Mouse (Mus musculus) CH12.LX (cell line): ENCODE data around the gene Tacc2. TPM values are rescaled to one million over a fixed set of nuclear protein-coding genes. Genes with fewer than 3 reads are reported as not detected.
A peak's percentile ranks its signal among the peaks of the same experiment; 100 is the strongest.
"Not testable (repeated sequence)": the region's sequence is repeated elsewhere in the genome, so short reads cannot be mapped to it uniquely, and the experiment has no call there.

Experiments
- DNase-seq: peaks from one replicate; pipeline ENCODE4 v3.0.0-alpha.2; 2013; ENCODE audit errors: extremely low read depth
- H3K27ac ChIP-seq: 2 replicates; pipeline ENCODE4 v1.5.1; 2012; ENCODE audit warnings: low read depth, mild to moderate bottlenecking, control low read depth, moderate library complexity; ENCODE audit not compliant: insufficient read depth
- H3K27me3 ChIP-seq: replicated peaks from 2 replicates; pipeline ENCODE3; 2012; ENCODE audit warnings: inconsistent platforms
- H3K36me3 ChIP-seq, 2 experiments: replicated peaks in 1 of 2; 2 replicates each; pipeline versions ENCODE3 to v1.6.1; 2012; ENCODE audit warnings: inconsistent platforms in 1 of 2, low read length in 1 of 2, mild to moderate bottlenecking in 1 of 2, mixed read lengths in 1 of 2, moderate library complexity in 1 of 2; ENCODE audit not compliant: control insufficient read depth in 1 of 2, insufficient read depth in 1 of 2
- H3K4me1 ChIP-seq, 2 experiments: 2 replicates each; pipeline ENCODE4 v1.6.1; 2012; ENCODE audit warnings: inconsistent platforms in 1 of 2, moderate library complexity in 1 of 2; ENCODE audit not compliant: insufficient read depth in 2 of 2, control insufficient read depth in 1 of 2
- H3K4me2 ChIP-seq: 2 replicates; pipeline ENCODE4 v1.6.1; 2012; ENCODE audit warnings: low read depth, mild to moderate bottlenecking, control low read depth; ENCODE audit not compliant: poor library complexity, insufficient read depth, severe bottlenecking
- H3K4me3 ChIP-seq, 3 experiments: fragments of 150-350 bp in 1 of 3; sonication (generic) in 1 of 3; replicated peaks in 1 of 3; 2 replicates each; pipeline versions ENCODE3 to v1.5.1; 2011 to 2012; ENCODE audit warnings: low read depth in 2 of 3, low read length in 2 of 3, mild to moderate bottlenecking in 2 of 3, moderate library complexity in 2 of 3, control low read depth in 1 of 3, improper control_type of control experiment in 1 of 3, inconsistent platforms in 1 of 3, mixed read lengths in 1 of 3; ENCODE audit not compliant: poor library complexity in 1 of 3
- H3K79me2 ChIP-seq: replicated peaks from 2 replicates; pipeline ENCODE4 v1.6.1; 2012; ENCODE audit warnings: mild to moderate bottlenecking, moderate library complexity; ENCODE audit not compliant: control insufficient read depth, poor library complexity, insufficient read depth, severe bottlenecking; ENCODE audit errors: extremely low read depth
- H3K9ac ChIP-seq: 2 replicates; pipeline ENCODE4 v1.6.1; 2012; ENCODE audit warnings: low read depth, mild to moderate bottlenecking, control low read depth, moderate library complexity; ENCODE audit not compliant: insufficient read depth
- H3K9me3 ChIP-seq: replicated peaks from 2 replicates; pipeline ENCODE3; 2012; ENCODE audit warnings: low read length, inconsistent platforms, mixed read lengths
- CTCF ChIP-seq, 2 experiments: IDR thresholded peaks in 1 of 2; conservative IDR thresholded peaks in 1 of 2; 2 replicates each; pipeline ENCODE4 v1.5.1; 2011 to 2012; ENCODE audit warnings: low read depth in 2 of 2, low read length in 2 of 2, improper control_type of control experiment in 1 of 2, inconsistent platforms in 1 of 2, mild to moderate bottlenecking in 1 of 2, moderate library complexity in 1 of 2
- ELF1 ChIP-seq: IDR thresholded peaks from 2 replicates; pipeline ENCODE4 v1.6.1; 2014; ENCODE audit warnings: low read depth, mild to moderate bottlenecking, inconsistent platforms, low read length, improper control_type of control experiment
- EP300 ChIP-seq: IDR thresholded peaks from 2 replicates; pipeline ENCODE4 v1.6.1; 2011; ENCODE audit warnings: low read length, improper control_type of control experiment
- ETS1 ChIP-seq: conservative IDR thresholded peaks from 2 replicates; pipeline ENCODE4 v1.6.1; 2012; ENCODE audit warnings: low read depth, mild to moderate bottlenecking, inconsistent platforms, low read length, improper control_type of control experiment, moderate library complexity
- HCFC1 ChIP-seq: IDR thresholded peaks from 2 replicates; pipeline ENCODE4 v1.6.1; 2012; ENCODE audit warnings: low read depth, mild to moderate bottlenecking, inconsistent platforms, low read length, improper control_type of control experiment
- JUND ChIP-seq: conservative IDR thresholded peaks from 2 replicates; pipeline ENCODE4 v1.6.1; 2011; ENCODE audit warnings: low read depth, low read length, improper control_type of control experiment
- MAFK ChIP-seq: IDR thresholded peaks from 2 replicates; pipeline ENCODE4 v1.6.1; 2011; ENCODE audit warnings: low read length, improper control_type of control experiment; ENCODE audit not compliant: insufficient replicate concordance
- MAX ChIP-seq: IDR thresholded peaks from 2 replicates; pipeline ENCODE4 v1.6.1; 2011; ENCODE audit warnings: low read length, improper control_type of control experiment
- MEF2A ChIP-seq: IDR thresholded peaks from 2 replicates; pipeline ENCODE4 v1.6.1; 2014; ENCODE audit warnings: low read depth, mild to moderate bottlenecking, inconsistent platforms, low read length, improper control_type of control experiment, borderline replicate concordance
- MXI1 ChIP-seq: IDR thresholded peaks from 2 replicates; pipeline ENCODE4 v1.6.1; 2011; ENCODE audit warnings: mild to moderate bottlenecking, low read depth, low read length, improper control_type of control experiment
- MYC ChIP-seq: IDR thresholded peaks from 2 replicates; pipeline ENCODE4 v1.6.1; 2011; ENCODE audit warnings: low read depth, mild to moderate bottlenecking, improper control_type of control experiment, low read length
- PAX5 ChIP-seq: IDR thresholded peaks from 2 replicates; pipeline ENCODE4 v1.6.1; 2012; ENCODE audit warnings: low read length, inconsistent platforms, mixed read lengths
- RAD21 ChIP-seq: IDR thresholded peaks from 2 replicates; pipeline ENCODE4 v1.6.1; 2011; ENCODE audit warnings: low read depth, mild to moderate bottlenecking, low read length, improper control_type of control experiment, moderate library complexity
- RCOR1 ChIP-seq: conservative IDR thresholded peaks from 2 replicates; pipeline ENCODE4 v1.6.1; 2012; ENCODE audit warnings: low read depth, mild to moderate bottlenecking, inconsistent platforms, low read length, improper control_type of control experiment
- SMC3 ChIP-seq: IDR thresholded peaks from 2 replicates; pipeline ENCODE4 v1.6.1; 2011; ENCODE audit warnings: low read depth, low read length, improper control_type of control experiment
- TBP ChIP-seq: conservative IDR thresholded peaks from 2 replicates; pipeline ENCODE4 v1.6.1; 2011; ENCODE audit warnings: low read depth, low read length, improper control_type of control experiment
- UBTF ChIP-seq: IDR thresholded peaks from 2 replicates; pipeline ENCODE4 v1.6.1; 2012; ENCODE audit warnings: low read depth, mild to moderate bottlenecking, inconsistent platforms, low read length, improper control_type of control experiment, moderate library complexity
- ZMIZ1 ChIP-seq: IDR thresholded peaks from 2 replicates; pipeline ENCODE4 v1.6.1; 2012; ENCODE audit warnings: low read depth, mild to moderate bottlenecking, inconsistent platforms, low read length, improper control_type of control experiment
- ZNF384 ChIP-seq: IDR thresholded peaks from 2 replicates; pipeline ENCODE4 v1.6.1; 2012; ENCODE audit warnings: low read depth, low read length, improper control_type of control experiment, inconsistent platforms
- dilution Hi-C: fragments of 300-500 bp; cut with MboI; formaldehyde crosslinking; loops from 2 replicates; pipeline ENCODE4 v1.14.3; 2020; ENCODE audit warnings: low sequenced_read_pairs; ENCODE audit not compliant: extremely low pct_unique_long_range_greater_than_20kb, extremely low pct_ligation_motif_present
- in situ Hi-C: fragments of 300-500 bp; cut with MboI; formaldehyde crosslinking; loops from 3 replicates; pipeline ENCODE4 v1.14.3; 2019; ENCODE audit warnings: low sequenced_read_pairs, low pct_ligation_motif_present, low pct_unique_long_range_greater_than_20kb, mixed read lengths
- polyA plus RNA-seq: library from polyadenylated mRNA; unstranded; fragments of >175 nt; gene quantifications from 2 replicates; pipeline ENCODE4 v1.2.1, GENCODE M21; 2012; ENCODE audit warnings: low read depth; ENCODE audit not compliant: insufficient read length
- total RNA-seq, 2 experiments: library from RNA; depleted of rRNA; stranded (reverse); fragments of 300-350 nt in 1 of 2; fragments of >200 nt in 1 of 2; gene quantifications; 2 replicates each; pipeline ENCODE4 v1.2.3; 2012 to 2014

Gene Tacc2
- total RNA-seq (2012; rRNA removed): 0.13 and 0.17 TPM in 2 replicates
- not detected in 2 replicates for total RNA-seq (2014; rRNA removed)
- polyA plus RNA-seq: 0.14 and 0.41 TPM in 2 replicates

DNA sequence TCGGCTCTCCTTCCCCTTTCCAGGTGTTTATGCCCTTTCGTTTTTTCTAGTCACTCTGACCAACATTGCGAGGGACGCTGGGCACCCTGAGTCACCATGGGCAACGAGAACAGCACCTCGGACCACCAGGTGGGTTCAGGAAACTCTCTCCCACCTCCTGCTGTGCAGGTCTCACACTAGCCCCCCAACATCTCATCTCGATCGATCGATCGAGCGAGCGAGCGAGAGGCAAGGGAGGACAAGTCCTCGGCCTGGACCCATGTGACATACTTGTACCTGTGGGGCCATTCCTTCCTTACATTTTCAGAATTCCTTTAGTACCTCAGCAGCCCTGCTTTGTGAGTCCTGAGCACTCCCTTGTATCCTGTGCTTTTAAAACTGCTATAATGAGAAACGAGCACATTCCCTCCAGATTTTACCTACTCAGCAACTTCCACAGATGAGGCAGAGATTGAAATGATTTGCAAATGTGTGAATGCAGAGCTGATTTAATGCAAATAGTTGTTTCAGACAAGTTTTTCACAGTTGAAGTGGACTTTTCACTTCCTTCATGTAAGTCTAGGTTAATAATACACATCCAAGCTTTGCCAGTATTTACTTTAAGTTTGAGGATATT, at the start of gene Tacc2:
Gene Tacc2 (plus strand): TSS at position 51 of the 616 bp plus-strand sequence.
- no peak for TF ChIP-seq HCFC1
- 0 out of 2 replicates have a peak, but pooled peaks have one; percentile 65 for TF ChIP-seq MAFK
- TF ChIP-seq MYC: no peak
- dilution Hi-C loops: no loop called here
- peak within 1 kb of the TSS in 1 of 3 experiments; percentile 48 for H3K4me3 ChIP-seq

DNA sequence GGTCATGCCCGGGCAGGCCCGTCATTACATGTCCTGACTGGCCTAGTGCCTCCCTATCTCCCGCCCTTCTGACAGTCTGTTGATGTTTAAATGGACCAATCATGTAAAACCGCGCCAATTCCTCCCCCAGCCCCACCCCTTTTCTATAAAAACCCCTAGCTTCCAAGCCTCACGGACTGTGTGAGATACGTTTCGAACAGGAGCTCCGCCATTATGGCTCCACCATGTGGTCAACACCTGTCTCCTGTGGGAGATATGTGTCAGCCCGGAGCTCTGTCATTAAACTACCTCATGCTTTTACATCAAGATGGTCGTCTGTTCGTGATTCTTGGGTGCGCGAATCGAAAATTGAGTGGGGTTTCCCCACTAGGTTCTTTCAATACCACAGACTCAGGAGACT, 46.1 kb upstream of the Tacc2 start:
- H3K79me2 ChIP-seq, dilution Hi-C loops, H3K4me2 ChIP-seq, H3K27ac ChIP-seq, H3K9ac ChIP-seq, H3K4me1 ChIP-seq, in situ Hi-C loops, H3K9me3 ChIP-seq, DNase-seq, H3K27me3 ChIP-seq, H3K4me3 ChIP-seq: not testable (repeated sequence)
- H3K36me3 ChIP-seq: peaks cover 28 to 70% of the 10 kb centered on the region in 2 experiments

More for the DNA sequence above, at the start of gene Tacc2:
- H3K36me3 ChIP-seq: no peaks in the 10 kb centered on the region
- H3K9me3 ChIP-seq: peaks cover 5% of the 10 kb centered on the region
- in situ Hi-C loops: no loop called here
- peaks cover 6% of the 10 kb centered on the region for H3K27me3 ChIP-seq
- H3K4me1 ChIP-seq: peaks cover 4 to 22% of the 10 kb centered on the region in 2 experiments
- H3K9ac ChIP-seq: no peak within 1 kb of the TSS
- DNase-seq: no peak
- H3K79me2 ChIP-seq: no peaks in the 10 kb centered on the region
- peak within 1 kb of the TSS; percentile 80 for H3K4me2 ChIP-seq
- H3K27ac ChIP-seq: no peak within 1 kb of the TSS

DNA sequence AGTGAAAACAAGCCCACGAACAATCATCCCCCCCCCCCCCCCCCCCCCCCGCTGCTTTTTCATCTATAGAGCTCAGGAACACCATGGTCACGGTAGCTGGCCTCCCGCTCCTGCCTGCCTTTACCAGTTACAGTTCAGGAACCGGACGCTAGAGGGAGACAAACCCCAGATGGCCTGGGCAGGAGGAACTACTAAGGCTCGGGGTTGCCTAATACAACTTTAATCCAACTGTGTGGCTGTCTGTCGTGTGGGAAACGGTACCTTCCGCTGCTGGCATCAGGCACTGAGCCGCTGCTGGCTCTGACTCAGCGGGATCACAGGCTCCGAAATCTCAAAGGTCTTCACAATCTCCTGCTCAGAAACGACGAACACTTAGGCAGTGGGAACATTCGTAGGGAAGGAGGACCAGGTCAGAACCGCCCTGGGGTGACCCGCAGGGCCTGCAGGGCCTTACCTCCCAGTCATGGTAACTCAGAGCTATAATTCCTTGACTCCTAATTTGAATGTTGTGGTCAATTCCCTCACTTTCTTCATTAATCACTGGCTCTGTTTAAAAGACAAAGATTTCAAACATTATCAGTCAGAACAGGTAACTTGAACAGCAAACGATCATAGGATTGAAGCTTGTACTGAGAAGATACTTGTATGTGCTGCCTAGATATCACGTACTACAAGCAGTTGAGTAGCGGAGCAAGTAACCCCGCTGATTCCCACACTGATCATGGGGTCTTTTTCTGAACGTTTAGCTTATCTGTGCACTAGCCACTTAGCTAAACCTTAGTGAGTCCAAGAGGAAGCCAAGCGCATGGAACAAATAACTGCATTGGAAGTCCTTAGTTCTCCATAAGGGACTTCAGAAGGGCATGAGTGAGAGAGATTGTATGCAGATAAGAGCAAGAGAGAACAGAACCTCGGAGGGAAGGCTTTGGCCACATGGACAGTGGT, 43.6 kb upstream of the Tacc2 start:
- Histone ChIP-seq H3K9ac (no peak overlapping the region), H3K27ac (no peak overlapping the region), H3K4me3 (no peak overlapping the region), H3K79me2 (no peaks in the 10 kb centered on the region), H3K4me2 (no peak overlapping the region), H3K4me1 (peaks cover 0 to 3% of the 10 kb centered on the region in 2 experiments; a peak in 1 of 4 replicates), H3K27me3 (no peaks in the 10 kb centered on the region), H3K36me3 (peaks cover 42 to 84% of the 10 kb centered on the region in 2 experiments), H3K9me3 (peaks cover 5% of the 10 kb centered on the region)
- in situ Hi-C loops: no loop called here
- dilution Hi-C loops: no loop called here
- peak; percentile 76 for DNase-seq
- peak; percentile 43 for TF ChIP-seq RAD21
- TF ChIP-seq CTCF (conservative IDR thresholded peaks at IDR 0.05 in 1 of 2, IDR thresholded peaks at IDR 0.05 in 1 of 2; ENCODE audit: low read depth in 2 of 2, low read length in 2 of 2): peak; percentile 65 to 80
- TF ChIP-seq EP300: no peak
- TF ChIP-seq JUND: no peak
- TF ChIP-seq MYC: no peak
- TF ChIP-seq MAX: no peak
- TF ChIP-seq ELF1: no peak
- TF ChIP-seq PAX5: no peak
- no peak for TF ChIP-seq UBTF
- TF ChIP-seq SMC3: no peak
- no peak for TF ChIP-seq ZMIZ1
- TF ChIP-seq RCOR1: no peak
- no peak for TF ChIP-seq ZNF384
- TF ChIP-seq MEF2A: no peak
- TF ChIP-seq ETS1: no peak
- TF ChIP-seq TBP: no peak
- no peak for TF ChIP-seq MXI1
- TF ChIP-seq, all 38 proteins: peak for 2
